Mouse (Mus musculus) brain, adult 2 months (tissue): ENCODE measurements around the gene Arl15.
A peak's percentile ranks its signal among the peaks of the same experiment; 100 is the strongest.

Experiments used
- DNase-seq: peaks from one replicate; pipeline ENCODE4 v3.0.0; 2011; ENCODE audit warnings: low read depth, low spot score

Arl15 gene

DNA sequence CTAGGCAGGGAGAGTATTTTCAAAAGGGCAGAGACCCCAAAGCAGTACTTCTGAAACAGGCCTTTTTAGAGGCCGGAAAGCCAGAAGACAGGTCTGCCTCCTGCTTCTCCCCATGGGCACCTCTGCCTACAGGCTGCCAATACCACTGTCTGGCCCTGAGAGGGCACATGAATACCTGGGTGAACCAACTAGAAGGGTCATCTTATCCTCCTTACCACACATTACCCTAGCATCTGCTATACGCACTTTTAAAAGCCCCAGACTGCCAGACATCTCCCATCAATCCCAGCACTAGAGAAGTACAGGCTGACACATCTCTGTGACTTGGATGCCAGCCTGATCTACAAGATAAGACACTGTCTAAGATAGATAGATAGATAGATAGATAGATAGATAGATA is 259.0 kb downstream of the Arl15 start:
- no peak for DNase-seq

DNA sequence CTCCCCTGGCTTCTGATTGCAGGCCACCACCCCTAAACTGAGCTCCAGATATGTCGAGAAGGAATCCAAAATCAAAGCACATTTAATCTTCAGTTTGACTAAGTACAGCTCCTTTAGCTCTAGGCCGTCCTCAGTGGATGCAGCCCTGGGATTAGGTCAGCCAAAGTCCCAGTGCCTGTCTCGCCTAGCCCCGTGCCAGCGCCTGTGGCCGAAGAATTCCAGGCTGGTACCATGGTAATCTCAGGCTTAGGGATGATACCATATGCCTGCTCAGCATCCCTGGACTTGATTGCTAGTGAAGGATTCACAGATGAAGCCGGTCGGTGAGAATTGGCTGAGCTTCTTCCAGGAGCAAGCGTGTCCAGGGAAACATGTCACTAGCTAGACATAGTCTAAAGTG is 261.4 kb downstream of the Arl15 start:
- peak; percentile 52 for DNase-seq

DNA sequence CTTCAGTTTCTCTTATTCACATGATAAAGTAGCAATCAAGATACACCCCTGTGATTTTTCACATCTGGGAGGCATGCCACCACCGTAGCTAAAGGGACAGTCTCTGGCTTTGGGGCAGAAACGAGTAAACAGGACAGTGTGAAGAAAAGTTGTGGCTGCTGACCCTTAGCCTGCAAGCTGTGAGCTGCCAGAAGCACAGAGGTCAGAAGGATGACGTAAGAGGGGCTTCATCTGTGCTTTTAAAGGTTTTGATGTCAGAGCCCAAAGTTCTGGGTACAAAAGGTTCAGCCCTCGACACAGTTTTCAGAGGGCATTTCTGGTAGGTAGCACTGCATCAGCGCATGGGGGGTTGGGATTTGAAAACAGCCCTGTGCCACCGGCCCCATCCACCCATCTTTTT is 266.0 kb downstream of the Arl15 start:
- no peak for DNase-seq

DNA sequence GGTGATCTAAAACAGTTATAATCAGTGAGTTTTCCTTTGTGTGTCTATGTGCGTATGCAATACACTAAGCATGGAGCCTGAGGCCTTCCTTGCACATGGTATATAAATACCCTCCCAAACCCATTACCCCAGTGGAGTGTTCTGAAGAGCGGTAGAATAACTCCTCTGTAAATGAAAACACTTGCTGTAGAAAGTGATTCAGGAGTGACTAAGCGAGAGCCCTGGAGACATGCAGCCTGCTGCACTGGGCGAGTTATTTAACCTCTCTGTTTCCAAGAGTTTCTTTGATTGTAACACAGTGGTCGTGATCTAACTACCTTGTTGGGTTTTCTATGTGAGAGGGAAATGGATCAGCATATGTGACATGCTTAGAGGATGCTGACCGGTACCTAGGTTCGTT is 266.9 kb downstream of the Arl15 start:
- DNase-seq, result peak; percentile 14

DNA sequence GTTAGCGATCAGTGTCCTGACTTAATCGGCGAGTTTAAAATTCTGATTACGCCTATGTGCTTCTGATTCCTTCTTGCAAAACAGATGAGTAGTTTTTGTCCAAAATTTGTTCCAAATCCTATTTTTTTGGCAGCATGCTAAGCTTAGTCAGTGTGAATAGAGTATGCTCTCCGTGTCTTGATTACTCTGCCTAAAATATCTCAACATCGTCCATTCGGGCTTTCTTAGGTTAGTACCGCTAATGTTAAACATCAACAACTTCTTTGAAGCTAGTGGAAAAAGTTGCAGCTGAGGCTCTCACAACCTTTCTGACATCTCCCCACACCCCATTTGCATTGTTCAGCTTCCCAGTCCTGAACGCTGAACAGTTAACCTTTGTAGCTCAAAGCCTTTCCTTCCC is 269.8 kb downstream of the Arl15 start:
- DNase-seq, result peak; percentile 29

DNA sequence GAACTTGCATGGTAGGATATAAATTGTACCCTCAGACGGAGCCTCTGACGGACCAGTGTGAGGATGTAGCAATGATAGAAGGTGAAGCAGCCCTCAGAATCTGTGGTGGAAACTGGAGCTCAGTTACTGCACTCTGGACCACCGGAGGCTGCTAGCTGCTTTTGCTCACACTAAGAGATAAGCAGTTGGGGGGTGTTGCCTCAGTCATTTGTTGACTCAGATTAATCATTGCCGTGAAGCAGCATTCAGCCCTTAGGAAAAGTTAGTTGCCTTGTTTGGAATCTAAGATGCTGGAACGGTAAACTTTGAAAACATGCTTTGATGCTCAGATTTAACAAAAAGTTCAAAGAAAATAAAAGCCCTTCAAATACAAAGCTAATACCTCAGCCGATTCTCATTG is 270.7 kb downstream of the Arl15 start:
- no peak for DNase-seq

DNA sequence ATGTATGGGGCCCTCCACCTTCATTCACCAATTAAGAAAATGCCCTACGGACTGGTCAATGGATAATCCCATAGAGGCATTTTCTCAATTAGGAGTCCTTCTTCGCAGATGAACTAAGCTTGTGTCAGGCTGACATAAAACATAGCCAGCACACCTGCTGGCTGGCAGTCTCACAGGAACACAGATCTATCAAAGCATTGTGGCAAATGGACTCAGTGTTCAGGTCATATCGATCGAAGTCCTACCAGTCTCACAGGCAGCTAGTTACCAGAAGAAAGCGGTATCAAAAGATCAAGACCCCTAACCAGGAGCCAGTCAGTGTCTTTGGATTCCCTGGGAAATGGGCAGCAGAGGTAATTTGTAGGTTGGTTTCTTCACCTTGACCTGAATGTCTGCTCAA is 274.1 kb downstream of the Arl15 start:
- DNase-seq, result no peak

DNA sequence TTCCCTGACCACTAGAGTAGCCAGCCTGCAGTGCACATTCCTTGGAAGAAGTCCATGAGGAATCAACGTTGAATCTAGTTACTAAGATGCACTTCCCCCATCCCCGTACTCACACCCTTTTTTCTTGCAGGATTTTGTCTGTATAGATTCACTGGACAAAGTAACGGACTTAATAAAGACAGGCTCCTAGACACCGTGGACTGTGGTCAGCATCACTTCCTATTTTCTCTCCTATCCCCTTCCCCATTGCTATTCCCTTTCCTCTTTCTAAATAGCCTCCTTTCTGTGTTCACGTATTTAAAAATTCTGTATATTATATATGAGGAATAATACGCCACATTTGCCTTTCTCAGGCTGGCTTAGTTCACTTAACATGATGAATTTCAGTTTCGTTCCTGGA is 277.1 kb downstream of the Arl15 start:
- no peak for DNase-seq

DNA sequence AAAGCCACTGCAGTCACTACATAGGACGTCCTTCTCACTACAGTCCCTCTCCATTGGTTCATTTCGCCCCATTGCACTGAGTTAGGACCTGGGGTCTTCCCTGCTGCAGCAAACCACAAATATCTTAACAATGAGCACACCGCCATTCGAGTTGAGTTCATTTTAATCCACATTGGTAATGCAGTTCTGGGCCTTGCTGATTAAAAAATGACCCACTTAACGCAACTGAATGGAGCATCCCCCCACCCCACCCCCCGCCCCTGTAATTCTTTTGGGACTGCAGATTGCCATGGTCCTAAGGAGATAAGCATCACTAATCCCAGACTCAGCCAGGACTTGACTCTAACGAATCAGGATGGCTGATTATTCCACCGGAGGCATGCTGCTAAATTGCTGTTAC is 280.2 kb downstream of the Arl15 start:
- DNase-seq, result peak; percentile 22

DNA sequence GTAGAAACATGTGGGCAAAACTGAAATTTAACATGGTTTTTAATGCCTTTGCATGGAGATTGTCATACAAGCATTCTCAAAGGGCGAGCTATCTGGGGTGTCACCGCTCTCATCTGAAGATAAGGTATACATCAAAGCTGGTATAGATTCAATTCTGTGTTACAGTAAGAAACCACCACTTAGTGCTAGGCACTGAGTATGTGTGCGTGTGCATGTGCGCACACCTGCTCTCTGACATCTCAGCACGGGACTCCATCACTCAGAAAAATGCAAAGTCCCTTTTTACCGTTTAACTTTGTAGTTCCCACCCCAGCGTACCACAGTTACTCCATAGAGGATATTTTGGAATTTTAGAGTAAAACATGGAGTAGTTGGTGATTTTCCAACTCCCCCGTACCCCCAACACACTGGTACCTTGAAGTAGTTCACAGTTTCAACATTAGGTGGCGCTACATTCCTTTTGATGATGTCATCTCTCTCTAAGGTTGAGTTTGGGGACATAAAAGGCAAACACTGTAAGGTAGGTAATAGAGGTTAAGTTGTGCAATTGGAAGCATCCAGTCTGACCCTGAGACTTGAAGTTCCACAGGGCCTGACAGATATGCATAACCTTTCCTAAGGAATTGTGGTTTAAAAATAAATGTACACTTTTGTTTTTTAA is 281.5 kb downstream of the Arl15 start:
- peak; percentile 55 for DNase-seq

DNA sequence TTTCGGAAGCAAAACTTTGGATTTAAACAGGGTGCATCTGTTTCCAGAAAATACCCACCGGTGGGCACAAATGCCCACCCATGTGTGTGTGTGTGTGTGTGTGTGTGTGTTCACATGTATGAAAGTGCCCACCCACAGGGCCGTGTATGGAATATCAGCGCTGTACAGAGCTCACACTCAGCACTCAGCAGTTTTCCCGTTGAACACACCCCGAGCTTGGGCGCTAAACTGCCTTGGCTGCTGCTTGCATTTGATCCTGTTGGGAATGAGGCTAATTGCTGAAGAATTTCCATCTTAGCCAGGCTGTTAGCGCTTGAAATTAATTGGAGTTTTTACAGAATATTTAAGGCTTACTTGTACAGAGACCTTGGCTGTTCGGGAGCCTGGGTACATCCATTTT is 282.9 kb downstream of the Arl15 start:
- no peak for DNase-seq

DNA sequence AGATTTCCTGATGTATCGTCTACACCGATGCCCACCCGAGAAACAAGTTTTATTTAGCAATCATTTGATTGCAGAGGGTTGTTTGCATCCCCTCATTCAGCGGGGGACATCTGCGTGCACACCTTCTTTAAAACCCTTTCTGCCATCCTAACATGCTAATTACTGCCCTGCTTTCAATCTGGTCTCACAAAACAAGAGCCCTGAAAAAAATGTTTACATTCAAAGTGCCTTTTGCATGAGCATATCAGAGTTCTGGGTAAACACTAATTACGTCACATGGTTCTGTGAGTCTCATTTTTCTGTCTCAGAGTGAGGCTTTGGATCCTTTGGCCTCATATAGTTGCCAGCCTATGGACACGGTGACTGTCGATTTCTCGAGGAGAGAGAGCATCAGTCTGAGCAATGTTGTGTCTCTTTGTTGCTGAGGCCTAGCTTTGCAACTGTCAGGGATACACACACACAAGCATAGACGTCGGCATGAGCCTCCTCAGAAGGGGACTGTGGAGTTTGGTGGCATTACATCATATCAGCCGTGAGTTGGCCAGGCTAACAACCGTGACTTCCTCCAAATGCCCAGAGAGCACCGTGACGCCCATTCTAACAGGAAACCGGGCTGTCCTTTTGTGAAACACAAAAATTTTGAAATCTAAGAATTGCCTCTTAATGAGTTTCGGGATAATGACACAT is 283.4 kb downstream of the Arl15 start:
- no peak for DNase-seq

DNA sequence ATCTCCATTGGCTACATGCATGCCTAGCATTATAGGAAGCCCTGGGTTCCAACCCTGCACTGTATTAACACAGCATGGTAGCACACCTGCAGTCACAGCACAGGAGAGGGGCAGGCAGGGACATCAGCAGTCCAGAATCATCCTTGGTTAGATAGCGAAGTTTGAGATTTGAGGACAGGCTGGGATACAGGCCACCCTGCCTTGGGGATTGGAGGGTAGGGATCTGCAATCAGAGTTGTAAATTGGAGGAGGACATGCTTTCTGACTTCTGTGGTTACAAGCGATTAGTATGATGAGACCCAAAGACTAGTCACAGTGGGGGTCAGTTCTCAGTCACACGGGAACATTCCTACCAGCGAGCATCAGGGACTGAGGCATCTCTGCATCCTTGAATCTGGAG is 284.5 kb downstream of the Arl15 start:
- DNase-seq, result no peak

DNA sequence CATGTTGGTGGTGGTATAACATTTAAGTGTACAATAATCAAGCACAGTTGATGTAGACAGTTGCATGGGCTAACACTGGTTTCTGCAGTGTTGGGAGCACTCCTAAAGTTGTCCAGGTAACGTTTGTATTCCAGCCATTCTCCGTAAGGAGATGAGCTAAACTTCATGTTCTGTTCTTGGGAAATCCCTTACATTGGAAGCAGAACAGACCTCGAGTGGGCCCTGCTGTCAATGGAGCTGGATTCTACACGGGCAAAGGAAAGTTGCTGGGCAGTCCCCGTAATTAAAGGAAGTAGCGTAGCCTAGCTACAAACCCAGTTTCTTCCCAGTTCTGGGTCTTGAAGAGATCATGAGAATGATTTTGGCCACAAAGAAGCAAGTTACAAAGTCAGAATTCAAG is 285.4 kb downstream of the Arl15 start:
- DNase-seq, result no peak

DNA sequence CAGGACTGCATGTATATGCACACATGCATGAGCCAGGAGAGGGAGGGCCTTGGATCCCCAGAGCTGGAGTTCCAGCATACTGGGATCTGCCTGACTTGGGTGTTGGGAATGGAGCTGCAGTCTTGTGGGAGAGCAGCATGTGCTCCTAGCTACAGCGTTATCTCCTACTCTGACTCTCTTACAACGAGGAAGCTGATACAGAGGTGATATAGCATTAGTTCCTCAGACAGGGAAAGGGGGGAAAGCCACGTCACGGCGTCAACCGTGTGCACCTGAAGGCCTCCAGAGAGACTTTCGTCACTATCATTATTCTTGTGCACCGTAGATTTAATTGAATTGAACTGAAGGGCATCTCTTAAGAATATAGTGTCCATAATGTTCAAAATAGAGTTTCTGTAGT is 286.2 kb downstream of the Arl15 start:
- DNase-seq, result no peak

DNA sequence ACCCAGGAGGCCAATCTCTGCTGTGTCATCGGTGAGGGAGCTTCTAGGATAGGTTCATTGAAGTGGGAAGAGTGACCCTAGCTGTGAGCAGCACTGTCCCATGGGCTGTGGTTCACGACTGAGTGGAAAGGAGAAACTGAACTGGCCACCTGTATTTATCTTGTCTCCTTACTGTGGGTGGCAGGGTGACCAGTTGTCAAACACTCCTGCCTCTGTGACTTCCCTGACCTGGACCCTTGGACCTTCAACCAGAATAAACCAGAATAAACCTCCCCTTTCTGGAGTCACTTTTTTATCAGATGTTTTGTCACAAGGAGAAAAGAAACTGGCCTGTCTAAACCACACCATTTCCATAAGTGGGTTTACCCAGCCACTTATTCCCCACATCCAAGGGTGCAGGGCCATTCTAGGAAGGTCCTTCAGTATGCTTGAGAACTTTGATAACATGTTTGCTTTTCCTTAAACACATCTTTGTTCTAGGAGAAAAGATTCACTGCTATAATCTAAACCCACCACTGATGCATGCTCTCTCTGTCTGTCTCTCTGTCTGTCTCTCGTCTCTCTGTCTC is 289.3 kb downstream of the Arl15 start:
- no peak for DNase-seq

DNA sequence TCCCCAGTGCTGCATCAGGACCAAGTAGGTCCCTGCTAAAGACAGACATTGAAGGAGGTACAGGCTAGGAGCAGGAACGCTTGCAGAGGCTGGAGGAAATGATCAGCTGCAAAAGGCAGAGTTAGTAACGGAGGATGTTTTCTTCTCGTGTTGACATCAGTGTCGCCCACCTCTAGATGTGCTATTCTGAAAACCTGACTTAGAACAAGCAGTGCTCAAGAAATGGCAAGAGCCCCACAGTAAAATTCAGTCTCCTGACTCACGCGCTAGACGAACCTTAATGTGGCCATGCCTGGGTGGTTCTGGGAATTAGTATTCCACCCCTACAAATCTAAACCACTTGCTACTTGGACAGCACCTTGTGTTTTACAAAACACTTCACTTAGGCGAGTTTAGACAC is 291.1 kb downstream of the Arl15 start:
- DNase-seq, result peak; percentile 84

DNA sequence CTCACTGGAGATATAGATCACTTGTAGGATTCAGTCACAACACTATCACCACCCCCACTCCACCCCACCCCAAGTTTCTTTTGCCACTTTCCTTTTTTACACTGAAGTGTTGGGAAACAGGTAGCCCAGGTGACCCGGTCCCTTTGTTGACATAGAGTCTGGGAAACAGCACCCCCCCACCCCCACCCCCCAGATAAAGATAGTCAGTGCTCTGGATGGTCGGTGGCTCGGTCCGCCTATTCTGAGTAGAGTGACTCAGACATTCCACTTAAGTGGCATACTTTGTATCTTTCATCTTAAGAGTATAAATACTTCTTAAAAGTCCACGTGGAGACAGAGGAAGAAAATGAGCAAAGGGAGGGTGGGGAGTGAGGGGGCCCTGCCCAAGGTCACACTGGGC is 292.0 kb downstream of the Arl15 start:
- no peak for DNase-seq

DNA sequence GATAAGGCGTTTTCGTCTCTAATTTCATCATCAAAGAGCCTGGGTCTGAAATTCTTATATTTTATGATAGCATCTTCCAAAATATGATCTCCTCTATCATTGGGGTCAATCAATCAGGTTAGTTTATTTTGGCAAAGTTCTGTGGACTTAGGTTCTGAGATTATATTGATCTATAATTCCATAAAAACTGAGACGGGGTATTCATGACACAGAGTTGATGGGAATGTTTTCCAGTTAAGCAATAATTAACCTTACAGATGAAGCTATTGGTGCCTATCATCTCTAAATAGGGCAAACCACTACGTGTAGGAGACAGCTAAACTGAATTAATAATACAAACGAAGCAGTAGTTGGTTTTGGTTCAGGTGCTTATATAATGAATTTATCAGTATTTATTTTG is 292.5 kb downstream of the Arl15 start:
- DNase-seq, result no peak

DNA sequence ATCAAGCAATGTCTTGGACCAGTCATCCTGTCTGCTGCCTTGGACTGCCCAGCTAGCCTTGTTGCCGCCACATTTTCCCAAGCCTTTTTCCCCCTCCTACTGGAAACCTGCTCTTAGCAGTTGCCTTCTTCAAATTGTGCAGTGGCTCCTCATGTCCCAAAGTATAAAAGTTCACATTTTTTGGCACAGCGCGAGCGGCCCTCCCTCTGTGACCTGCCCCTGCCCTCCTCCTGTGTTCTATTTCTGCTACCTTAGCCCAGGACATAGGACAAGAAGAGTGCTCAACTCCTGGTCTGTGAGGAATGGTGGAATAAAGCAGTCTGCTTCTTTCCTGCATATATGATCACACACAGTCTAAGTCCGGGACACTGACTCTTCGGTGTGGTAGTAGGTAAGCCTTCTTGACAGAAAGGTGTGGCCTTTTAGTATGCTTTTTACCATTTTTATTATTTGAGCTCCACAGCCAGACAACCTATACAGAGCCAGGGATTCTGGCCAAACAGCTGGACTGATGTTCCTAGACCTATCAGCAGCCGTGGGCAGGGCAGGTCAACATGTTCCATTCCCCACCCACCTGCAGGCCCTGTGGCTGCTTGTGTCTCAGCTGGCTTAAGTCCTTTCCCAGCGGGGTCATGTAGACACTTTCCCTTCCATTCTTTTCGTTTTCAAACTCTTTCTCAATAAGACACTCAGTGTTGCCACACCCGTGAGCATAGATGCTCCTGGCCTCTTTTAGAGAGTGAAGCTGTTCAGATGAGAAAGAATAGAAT is 293.6 kb downstream of the Arl15 start:
- DNase-seq, result no peak

DNA sequence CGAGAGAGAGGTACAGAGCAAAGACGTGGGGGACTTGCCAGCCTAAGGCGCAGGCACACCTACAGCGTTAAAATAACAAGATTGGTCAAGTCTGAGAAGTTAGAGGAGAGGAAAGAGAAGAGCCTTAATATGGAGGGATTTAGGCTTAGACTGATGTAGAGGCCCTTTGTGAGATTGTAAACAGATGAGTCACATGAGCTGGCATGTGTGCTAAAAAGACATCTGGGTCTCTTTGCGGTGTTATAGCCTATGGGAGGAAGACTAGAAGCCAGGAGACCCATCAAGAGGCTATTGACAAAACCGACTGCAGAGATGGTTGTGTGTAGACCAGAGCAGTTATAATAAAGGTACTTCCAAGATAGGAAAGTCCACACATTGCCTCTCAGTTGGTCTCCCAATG is 296.5 kb downstream of the Arl15 start:
- DNase-seq, result no peak

DNA sequence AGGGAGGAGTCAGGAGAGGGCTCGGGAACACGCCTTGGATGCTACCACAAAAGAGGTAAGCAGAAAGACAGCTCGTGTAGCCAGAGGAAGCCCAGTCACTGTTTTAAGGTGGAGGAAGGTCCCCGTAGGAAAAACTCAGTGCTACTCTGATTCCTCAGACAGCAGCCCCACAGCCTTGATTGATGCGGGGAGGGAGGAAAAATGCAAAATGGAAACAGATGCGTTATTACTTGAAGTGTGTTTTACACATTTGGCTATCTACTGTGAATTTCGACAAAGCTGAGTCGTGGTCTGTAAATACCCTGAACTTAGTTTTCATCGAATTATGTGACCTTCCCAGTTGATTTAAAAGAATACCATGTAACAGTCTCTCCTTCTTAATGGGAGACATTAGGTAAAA is 296.9 kb downstream of the Arl15 start:
- DNase-seq, result no peak
